Mouse (Mus musculus) inflammation-experienced regulatory T-cells, adult 6 months (primary cell): ENCODE measurements around the gene Pdap1. TPM values are rescaled to one million over a fixed set of nuclear protein-coding genes. Genes with fewer than 3 reads are reported as not detected.
"Not testable (repeated sequence)": the region's sequence is repeated elsewhere in the genome, so short reads cannot be mapped to it uniquely, and the experiment has no call there.

Source experiments
- ATAC-seq: one replicate; pipeline ENCODE4 v1.8.0; 2017
- polyA plus RNA-seq, 3 experiments: library from polyadenylated mRNA; unstranded; fragments of 100-300 nt; shearing (Covaris generic); gene quantifications; one replicate each; pipeline ENCODE4 v1.2.1; 2017

The Pdap1 gene
- 10 to 100 TPM; 34.4 to 55.2 (median 47.9) TPM for polyA plus RNA-seq

DNA sequence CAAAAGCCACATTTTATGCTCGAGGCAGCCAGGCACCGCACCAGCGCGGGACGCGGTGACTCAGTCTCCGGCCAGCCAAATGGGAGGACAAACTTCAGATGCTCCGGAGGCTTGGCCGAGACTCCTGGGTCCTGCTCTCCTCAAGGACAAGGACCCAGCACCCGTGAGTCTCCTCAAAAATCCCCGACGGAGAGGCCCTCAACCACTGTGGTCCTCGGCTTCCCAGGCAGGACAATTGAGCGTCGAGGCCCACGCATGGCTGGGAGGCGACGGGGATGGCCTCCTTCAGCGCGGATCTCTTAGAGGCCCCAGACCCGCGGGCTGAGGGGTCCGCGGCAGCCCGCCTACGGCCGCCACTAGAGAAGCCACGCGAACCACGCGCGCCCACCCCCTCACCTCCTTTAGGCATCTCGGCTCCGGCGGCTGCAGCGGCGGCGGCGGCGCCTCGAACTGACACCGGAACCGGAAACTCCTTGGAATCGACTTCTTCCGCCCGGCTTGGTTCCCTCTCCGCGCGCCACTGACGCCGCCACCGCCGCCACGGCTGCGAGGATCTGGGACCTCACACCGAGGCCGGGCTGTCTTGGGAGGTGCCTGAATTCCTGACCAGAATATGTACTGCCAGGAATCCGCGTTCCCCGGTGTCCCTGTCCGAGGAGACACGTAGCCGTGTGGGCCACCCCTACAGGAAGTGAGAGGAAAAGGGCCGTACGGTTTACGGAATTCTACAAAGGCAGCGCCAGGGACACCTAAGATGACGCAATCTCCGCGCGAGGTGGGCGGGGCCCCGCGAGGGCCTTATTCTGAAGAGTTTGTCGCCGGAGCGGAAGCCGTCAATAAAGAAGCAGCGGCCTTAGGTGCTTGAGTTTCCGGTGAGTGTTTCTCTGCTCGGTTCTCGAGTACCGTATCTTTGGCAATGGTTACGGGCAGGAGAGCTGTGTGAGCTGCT, at the start of gene Pdap1, which contains the start of gene Bud31:
Pdap1 (minus strand) TSS at position 668 of the 949 bp plus-strand sequence.
Bud31 (plus strand) TSS at position 792 of the 949 bp plus-strand sequence.
- ATAC-seq, result peak; percentile 88

DNA sequence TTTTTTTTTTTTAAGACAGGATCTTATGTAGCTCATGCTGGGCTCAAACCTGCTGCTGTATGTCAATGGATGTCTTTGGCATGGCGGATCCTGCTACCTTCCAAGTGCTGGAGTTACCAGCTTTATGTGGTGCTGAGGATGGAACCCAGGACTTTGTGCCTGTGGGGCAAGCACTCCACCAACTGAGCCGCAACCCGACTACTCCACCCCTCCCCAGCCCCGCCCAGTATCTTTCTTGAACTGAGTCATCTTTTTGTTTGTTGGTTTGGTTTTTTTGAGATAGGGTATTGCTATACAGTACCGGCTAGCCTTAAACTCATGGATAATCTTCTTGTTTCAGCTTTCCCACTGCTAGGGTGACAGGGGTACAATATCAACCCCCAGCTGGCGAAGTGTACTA, 49.4 kb upstream of the Pdap1 start:
- ATAC-seq, result no peak

DNA sequence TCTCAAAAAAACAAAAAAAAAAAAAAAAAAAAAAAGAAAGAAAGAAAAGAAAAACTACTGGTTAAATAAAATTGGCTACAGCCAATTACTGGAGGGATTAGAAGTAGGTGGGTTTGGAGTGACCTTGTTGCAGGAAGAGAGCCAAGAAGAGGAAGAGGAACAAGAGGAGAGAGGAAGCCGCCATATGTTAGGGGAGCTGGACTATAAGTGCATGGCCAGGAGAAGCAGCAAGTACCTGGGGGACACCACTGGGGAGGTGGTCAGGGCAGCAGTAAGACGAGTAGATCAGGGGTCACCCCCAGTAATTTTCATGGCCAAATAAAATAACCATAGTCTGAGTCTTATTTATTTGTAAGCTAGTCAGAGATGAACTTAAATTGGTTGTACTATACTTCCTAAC, 45.2 kb upstream of the Pdap1 start:
- ATAC-seq, result no peak

DNA sequence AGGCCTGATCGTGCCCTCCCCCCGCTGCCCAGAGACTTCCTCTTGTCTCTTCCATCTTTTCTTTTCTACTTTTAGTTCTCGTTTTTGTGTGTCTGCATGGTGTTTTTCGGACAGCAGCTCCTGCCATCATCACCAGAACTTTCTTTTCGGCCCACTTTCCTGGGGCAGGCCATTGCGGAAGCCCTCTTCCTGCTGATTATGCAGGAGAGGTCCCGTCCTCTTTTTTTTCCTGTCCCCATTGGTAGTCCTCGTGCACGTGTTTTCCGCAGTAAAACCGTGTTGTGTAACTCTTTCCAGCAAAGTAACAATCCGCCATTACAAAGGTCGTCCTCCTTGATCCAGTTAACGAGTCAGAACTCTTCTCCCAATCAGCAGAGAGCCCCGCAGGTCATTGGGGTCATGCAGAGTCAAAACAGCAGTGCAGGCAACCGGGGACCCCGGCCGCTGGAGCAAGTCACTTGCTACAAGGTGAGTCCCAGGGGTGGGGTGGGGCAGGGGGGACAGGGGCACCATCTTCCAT, 38.5 kb upstream of the Pdap1 start:
- ATAC-seq, result no peak

DNA sequence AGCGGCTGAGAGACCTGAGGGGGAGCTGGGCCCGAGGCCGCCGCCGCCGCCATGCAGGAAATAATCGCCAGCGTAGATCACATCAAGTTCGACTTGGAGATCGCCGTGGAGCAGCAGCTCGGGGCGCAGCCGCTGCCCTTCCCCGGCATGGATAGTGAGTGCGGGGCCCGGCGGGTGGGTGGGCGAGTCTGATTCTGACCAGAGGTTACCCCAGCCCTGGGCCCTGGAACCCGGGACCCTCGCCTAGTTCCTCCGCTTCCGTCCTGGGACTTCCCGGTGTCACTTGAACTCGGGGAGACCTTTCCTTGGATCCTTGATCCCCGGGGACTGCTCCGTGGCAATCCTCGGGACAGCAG, 27.2 kb upstream of the Pdap1 start:
- no peak for ATAC-seq

DNA sequence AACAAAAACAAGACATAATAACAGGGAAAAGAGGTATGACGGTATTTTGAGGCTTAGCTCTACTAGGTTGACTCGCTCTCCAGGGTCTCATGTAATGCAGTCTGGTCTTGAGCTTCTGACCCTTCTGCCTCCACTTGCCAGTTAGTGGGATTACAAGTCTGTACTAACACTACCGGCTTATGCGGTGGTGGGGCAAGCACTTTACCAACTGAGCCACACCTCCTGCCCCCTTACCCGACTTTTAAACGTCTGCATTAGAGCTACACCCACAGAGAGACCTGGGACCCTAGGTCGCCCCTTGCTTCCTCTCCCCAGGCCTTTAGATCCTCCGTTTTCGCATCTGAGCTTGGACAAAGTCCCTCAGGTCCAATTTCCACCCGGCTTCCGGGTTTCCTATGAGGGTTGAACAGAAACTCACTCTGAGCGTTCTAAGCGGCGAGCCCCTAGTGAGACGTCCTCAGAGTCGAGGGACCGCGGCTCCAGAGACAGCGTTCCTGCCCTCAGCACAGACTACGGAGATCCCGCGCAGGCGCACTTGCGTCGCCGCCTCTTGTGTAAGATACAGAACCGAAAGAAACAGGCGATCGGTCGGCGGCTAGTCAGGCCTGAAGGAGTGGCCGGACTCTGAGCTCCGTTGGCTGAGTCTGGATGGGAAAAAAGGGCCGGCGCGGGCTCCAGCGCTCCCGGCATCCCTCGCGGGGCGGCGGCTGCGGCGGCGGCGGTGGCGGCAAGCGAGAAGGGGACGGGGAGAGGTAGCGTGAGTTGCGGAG, 26.7 kb upstream of the Pdap1 start, which contains the start of the genes Ptcd1 and Cpsf4:
Ptcd1 (minus strand) TSS at position 573 of the 770 bp plus-strand sequence.
Cpsf4 (plus strand) TSS at position 678 of the 770 bp plus-strand sequence.
- peak; percentile 94 for ATAC-seq

DNA sequence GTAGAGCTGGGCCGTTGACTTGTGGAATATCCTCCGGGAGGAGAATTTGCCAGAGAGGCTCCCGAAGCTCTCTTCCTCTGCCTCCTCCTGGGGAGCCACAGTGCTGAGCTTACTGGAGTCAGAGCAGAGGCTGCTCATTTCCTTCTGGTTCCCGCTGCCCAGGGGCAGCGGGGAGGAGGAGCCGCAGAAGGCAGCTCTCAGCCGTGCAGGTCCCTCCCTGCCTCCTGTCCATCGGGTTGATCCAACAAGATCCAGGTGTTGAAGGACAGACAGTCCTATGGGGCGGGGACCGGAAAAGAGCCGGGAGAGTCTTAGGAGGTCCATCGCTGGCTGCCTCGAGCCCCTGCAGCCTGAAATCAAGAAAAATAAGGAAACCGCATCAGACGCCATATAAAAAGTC, 25.1 kb upstream of the Pdap1 start:
- no peak for ATAC-seq

DNA sequence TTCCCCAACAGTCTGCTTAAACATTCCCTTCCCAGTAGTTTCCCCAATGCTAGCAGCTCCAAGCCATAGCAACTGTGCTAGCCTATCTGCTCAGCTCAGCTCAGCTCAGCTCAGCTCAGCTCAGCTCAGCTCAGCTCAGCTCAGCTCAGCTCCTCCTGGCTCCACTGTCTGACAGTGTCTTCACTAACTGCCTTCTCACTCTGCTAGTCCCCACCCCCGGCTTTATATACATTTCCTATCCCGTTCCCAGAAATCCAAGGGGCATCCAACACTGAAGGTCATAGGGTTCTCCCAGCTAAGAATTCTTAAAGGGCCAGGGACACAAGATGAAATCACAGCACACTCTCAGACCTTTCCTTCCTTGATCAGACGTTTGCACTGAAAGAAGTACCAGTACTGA, 24.7 kb upstream of the Pdap1 start:
- ATAC-seq, result no peak

DNA sequence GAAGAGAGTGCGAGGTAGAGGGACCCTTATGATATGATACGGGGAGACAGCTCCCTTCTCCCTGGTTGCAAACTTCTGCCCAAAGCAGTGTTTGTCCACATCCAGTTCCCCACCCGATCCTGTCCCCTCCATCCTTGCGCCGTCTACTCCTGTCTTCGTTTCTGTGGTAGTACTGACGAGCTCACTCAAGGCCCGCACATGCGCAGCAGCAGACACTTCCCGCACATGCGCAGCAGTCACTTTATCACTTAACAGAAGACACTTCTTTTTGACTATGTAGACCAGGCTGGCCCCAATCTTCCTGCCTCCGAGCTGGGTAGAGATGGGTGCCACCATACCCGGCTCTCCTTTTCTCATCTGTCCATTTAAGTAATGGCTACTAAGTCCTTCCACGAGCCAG, 21.3 kb upstream of the Pdap1 start:
- ATAC-seq, result no peak

DNA sequence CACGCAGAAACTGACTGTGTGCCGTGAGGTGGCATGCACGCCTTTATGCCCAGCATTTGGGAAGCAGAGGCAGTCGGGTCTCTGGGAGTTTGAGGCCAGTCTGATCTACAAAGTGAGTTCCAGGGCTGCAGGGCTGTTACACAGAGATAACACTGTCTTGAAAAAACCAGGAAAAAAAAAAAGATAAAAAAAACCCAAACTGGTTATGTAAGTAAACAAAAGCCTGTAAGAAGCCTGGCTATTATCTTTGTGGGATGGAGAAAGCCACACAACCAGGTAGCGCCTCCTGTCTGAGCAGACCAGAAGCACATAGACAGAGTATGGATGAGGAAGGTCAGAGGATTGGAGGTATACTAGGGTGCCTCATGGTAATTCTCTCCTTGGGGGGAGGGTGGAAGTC, 12.7 kb upstream of the Pdap1 start:
- no peak for ATAC-seq

DNA sequence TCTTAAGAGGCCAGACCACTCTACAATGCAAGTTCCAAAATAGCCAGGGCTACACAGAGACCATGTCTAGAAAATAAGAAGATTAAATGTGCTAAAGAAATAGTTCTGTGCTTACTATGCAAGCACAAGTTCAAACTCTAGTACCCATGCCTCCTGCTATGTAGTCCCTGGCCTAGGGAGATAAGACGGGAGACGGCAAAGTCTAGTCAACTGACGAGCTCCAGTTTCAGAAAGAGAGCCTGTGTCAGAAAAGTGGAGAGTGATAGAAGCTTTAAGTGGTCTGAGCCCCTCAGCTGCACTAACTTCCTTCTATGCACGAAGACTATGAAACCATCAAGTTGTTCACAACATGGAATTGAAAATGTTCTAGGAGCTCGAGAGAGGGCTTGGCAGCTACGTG, 9.3 kb upstream of the Pdap1 start:
- ATAC-seq, result no peak

DNA sequence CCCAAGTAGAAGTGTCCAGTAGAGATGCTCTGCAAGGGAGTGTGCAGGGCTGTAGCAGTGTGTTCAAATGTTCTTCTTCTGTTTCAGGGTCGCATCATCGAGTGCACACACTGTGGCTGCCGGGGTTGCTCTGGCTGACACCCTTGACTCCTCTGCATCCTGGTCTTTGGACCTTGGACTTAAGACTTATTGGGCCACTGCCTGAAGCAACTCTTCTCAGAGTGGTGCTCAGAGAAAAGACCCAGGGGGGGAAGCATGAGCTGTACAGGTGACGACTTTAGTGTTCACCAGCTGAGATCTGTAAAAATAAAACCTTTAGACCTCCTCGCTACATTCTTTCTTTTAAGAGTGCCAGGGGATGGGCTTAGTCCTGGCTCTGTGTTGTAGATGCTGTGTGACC, 7.7 kb upstream of the Pdap1 start:
- ATAC-seq, result no peak

DNA sequence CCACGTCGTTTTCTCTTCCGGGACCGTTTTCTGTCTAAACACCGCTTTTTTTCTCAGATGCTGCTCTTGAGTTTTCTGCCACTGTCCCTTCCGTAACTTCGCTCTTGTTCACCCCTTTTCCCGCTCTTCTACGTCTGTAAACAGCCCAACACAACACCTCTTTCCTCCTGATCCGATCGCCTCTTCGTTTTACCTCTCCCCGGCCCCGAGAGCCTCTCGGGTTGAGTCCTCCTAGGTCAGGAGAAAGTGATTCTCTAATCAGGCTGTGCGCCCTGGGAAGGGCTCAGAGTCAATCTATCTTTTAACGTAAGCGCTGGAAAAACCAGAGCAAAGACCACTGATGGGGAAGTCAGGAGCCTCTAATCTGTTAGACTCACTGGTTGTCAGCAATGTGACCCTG, 573 bp upstream of the Pdap1 start:
- ATAC-seq, result no peak

DNA sequence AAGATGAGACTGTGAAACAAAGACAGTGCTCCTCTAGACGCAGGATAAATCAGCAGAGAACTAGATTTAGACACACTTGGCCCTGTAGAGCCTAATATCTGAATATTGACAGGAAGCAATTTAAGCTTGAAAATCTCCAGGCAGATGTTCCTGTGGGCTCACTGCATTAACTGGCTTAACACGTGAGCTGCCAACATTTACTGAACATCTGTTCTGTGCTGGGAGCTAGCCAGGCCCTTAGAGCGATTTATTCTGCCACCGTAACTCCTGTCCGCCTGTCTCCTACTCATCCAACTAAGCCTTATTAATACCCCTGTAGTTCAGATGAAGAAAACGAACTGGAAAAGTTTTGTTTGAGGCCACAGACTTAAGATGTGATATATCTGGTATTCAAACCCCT, 1.2 kb downstream of the Pdap1 start:
- ATAC-seq, result no peak

DNA sequence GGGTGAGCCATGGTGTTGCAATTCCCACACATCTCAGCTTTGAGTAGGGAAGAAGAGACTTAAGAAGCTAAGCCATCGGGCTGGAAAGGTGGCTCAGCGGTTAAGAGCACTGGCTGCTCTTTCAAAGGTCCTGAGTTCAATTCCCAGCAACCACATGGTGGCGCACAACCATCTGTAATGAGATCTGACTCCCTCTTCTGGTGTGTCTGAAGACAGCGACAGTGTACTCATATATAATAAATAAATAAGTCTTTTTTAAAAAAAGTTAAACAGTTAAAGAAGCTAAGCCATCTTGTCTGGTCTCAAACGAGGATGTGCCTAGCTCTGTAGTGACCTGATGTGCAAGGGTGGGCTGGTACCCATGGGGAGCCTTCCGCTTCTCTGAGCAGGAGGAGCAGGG, 6.8 kb downstream of the Pdap1 start:
- not testable (repeated sequence) for ATAC-seq

DNA sequence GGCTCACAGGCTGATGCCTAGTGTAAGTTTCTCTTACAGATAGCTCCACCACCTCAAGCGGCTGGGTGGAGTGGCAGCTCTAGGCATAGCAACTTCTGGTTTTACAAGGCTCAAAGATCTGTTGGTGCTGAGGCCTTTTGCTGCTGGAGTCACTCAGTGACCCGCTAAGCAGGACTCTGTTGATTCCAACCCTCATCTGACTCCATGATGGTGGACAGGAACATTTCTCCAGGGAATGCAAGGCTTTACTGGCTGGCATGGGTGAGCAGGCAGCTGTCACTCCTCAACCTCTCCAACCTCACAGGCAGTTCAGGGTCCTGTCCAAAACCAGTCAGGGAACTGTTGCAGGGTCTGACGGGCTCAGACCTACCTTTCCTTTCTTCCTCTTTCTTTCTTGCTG, 9.0 kb downstream of the Pdap1 start:
- no peak for ATAC-seq

DNA sequence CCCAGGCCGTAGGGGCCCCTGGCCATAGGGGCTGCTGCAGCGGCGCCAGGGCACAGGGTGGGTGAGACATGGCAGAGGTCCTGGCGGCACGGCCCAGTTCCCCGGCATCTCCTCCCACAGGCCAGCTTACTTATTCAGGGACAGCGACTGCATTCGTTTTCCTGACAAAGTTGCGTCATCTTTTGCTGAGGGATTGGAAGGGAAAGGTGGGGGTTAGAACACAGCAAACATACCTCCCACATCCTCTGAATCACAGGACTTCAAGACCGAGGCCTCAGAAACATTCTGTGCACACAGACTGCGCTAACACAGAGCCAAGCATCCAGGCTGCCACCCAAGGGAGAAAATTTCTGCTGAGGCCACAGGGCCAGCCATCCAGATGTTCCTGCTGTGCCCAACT, 9.8 kb downstream of the Pdap1 start:
- ATAC-seq, result no peak

DNA sequence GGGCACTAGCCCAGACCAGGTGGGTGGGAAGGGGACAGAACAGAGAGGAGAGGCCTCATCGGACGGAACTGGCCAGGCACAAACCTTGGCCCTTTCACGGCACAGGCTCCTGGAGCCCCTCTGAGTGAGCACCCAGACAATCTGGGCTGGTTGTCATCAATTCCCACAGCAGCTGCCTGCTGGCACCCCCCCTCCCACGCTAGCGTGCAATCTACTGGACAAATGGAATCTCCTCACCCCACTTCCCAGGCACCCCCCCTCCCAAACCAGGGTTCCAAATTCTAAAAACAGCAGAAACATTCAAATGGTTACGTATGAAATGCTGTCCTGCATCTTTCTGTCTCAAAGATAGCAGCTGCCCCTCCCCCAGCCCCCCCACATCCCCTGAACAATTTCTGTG, 10.3 kb downstream of the Pdap1 start:
- ATAC-seq, result not testable (repeated sequence)

DNA sequence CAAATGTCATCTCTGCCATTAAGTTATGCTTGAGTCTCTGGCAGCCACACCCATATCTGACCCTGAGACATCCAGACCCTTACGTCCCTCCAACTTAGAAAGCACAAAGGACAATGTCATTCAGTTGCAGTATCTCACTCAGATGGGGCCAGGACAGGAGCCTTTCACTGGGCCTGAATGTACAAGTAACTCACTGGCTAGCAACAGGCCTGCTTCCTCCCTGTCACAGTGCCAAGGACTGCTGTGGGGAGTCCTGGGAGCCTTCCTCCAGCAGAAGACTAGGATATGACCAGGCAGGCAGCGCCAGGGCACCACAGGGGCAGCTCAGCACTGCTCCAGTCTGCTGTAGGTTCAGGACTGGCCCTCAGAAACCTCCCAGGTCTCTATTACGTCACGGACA, 10.9 kb downstream of the Pdap1 start:
- ATAC-seq, result no peak

DNA sequence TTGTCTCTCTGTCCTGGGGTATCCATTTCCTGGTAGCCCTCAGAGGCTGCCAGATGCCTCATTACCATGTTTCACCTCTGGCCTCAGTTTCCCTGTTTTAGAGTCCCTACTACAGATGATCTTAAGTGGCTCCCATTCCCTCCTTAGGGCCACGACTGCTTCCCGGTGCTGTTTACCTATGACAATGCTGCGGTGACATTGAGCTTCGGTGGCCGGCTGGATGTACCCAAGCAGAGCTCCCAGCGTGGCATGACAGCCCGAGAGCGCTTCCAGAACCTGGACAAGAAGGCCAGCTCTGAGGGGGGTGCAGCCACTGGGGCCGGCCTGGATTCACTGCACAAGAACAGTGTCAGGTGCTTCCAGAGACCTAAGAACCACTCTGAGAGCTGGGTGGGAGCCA, 13.5 kb downstream of the Pdap1 start:
- no peak for ATAC-seq

DNA sequence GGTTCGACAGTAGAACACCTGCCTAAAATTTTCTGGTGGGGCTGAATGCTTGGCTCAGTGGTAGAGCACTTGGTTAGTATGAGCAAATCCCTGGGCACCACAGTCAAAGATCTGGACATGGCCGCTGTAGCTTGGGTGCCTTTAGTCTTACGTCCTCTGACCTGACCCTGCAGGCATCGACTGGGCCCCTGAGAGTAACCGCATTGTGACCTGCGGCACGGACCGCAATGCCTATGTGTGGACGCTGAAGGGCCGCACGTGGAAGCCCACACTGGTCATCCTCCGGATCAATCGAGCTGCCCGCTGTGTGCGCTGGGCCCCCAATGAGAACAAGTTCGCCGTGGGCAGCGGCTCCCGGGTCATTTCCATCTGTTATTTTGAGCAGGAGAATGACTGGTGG, 16.6 kb downstream of the Pdap1 start:
- no peak for ATAC-seq

DNA sequence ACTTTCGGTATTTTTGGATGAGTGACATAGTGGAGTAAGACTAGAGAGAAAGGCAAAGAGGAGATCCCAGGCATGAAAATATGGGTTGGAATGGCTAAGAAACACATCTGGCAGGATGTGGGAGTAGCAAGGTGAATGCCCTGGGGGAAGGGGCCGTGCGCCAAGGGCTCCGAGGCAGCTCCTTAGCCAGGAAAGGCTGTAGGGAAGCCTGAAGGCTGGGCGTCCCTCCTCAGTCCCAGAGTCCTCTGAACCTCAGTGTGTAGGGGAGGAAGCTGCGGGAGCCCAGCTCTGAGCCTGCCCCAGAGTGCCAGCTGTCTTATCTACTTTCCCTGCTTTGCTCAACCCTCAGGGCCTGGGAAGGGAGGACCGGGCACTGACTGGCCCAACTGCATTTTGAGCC, 19.1 kb downstream of the Pdap1 start:
- no peak for ATAC-seq

DNA sequence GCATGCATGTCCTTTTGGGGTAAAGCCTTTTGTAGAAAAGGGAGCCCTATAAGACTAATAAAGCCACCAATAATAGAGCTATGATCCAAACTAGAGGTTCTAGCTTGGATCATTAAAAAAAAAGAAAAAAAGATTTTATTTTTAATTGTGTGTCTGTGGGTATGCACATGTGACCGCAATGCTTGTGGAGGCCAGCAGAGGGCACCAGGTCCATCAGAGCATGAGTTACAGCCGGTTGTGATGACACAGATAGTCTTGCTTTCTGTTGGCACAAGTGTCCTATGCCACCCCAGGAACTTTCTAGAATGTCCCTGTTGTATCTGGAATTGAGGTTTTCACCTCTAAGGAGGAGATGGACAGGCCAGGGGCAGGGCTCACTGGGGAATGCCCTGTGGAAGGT, 20.7 kb downstream of the Pdap1 start:
- ATAC-seq, result no peak
